Mouse (Mus musculus): Measurements from ENCODE around the gene Cfap74.

DNA sequence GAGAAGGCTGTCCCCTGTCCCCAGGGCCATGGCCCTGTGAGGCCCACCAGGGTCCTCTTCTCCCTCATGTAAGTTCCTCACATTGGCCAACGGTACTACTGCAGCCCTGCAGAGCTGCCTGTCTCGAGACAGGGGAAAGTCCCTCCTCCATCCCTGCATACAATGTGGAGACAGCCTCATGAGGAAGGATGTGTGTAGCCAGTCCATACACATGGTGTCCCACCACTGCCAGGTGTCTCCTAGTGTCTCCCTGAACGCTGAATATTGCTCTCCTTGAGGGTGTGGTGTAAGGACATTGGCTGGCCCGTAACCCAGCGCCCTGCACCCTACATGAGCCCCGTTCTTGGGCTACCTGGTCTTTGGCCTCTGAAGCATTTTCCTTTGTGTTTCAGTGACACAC is 17.3 kb downstream of the Cfap74 start:
- no peak for TF ChIP-seq CTCF (conservative IDR thresholded peaks at IDR 0.05; ENCODE audit: low read length)
- TF ChIP-seq NANOG (IDR thresholded peaks at IDR 0.05; ENCODE audit: borderline replicate concordance, low read length) = no peak

Data from E14TG2a.4 (cell line).